13 mouse cellular contexts compared by ENCODE assay signal in the genomic region with DNA sequence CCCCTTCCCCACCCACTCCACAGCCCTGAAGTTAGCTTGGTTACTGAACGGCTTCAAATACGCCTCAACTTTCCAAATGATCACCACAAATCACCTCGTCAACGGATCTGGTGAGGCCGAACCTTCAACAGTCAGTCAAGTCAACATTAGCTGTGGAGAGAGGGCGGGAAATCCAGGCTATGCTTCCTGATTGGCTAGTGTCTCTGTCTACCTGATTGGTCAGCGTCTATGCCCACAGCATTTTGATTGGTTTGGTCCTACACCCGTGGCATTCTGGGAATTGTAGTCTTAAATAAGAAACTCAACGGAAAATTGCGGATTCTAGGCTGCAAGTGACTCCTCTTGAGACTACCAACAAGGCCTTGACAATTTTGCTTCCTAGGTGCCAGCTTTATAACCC. TPM values are rescaled to one million over a fixed set of nuclear protein-coding genes. Genes with fewer than 3 reads are reported as not detected.
A peak's percentile ranks its signal among the peaks of the same experiment; 100 is the strongest.
DNase-seq lines count a peak whose midpoint lies in the region; ATAC-seq lines count a peak whose summit lies in the region.
"Had no signal": no experiment of that assay in that cellular context is flagged by ENCODE, and none has a peak within 500 bp of the region (broad histone marks: within the 10 kb centered on the region; RNA-seq: fewer than 3 reads in every experiment).

A gene (minus strand): TSS at position 133 of the 400 bp plus-strand sequence.

- H3K36me3 ChIP-seq in kidney, embryonic 15.5 days: no peaks in the 10 kb centered on the region
- H3K36me3 ChIP-seq: lung, embryonic 15.5 days had no signal

- no peak within 1 kb of the TSS for H3K9ac ChIP-seq in kidney, embryonic 15.5 days
- H3K9ac ChIP-seq: lung, embryonic 15.5 days had no signal

- ATAC-seq in kidney, embryonic 15.5 days (replicated peaks; ENCODE audit: low FRiP score): peak; percentile 43; the same call in 1 of the 2 replicates
- ATAC-seq in megakaryocyte, adult 5-6 weeks (ENCODE audit: poor library complexity, severe bottlenecking): peak; percentile 60

- no peak within 1 kb of the TSS for H3K4me3 ChIP-seq in kidney, embryonic 15.5 days (replicated peaks)
- H3K4me3 ChIP-seq: lung, embryonic 15.5 days had no signal

- H3K4me1 ChIP-seq in kidney, embryonic 15.5 days: no peaks in the 10 kb centered on the region
- H3K4me1 ChIP-seq: lung, embryonic 15.5 days had no signal

- H3K27me3 ChIP-seq in kidney, embryonic 15.5 days: no peaks in the 10 kb centered on the region
- H3K27me3 ChIP-seq: lung, embryonic 15.5 days had no signal

- H3K4me2 ChIP-seq in kidney, embryonic 15.5 days: no peak within 1 kb of the TSS
- H3K4me2 ChIP-seq: lung, embryonic 15.5 days had no signal

- DNase-seq in kidney, postnatal 25 days: no peak
- peak; percentile 52 for DNase-seq in CD4-positive helper T cell, adult 2 months (ENCODE audit: low read depth, low spot score)
- DNase-seq in MN1 (ENCODE audit: low spot score): peak; percentile 9
- no peak for DNase-seq in frontal cortex, postnatal 25 days (ENCODE audit: low spot score in 2 of 2)
- no peak for DNase-seq in spleen, postnatal 36 days (ENCODE audit: low spot score in 2 of 2)
- DNase-seq in layer of hippocampus, adult 9-10 months (ENCODE audit: low spot score): no peak
- DNase-seq: cerebellum, adult 2 months; heart, postnatal 4 days had no signal

- H3K9me3 ChIP-seq in kidney, embryonic 15.5 days (replicated peaks): no peaks in the 10 kb centered on the region
- H3K9me3 ChIP-seq: lung, embryonic 15.5 days had no signal

- WGBS in kidney, embryonic 15.5 days: 82% methylated on average over 10 of the region's 10 CpGs

- H3K27ac ChIP-seq in kidney, embryonic 15.5 days: no peak within 1 kb of the TSS
- H3K27ac ChIP-seq: lung, embryonic 15.5 days had no signal

RNA-seq across cellular contexts. Expression of the gene that starts here (rescaled TPM):
- 0.48 TPM in 1 of 2 replicates, not detected in the other for polyA plus RNA-seq in kidney, embryonic 15.5 days (2015; fragmentation: Nextera tagmentation; extraction: Ambion mirVana)
- total RNA-seq in megakaryocyte, adult 5-6 weeks (2015): 0.41 and 0.42 TPM in 2 replicates
- not detected in 2 replicates for total RNA-seq in megakaryocyte, adult 5-6 weeks (2017)
- total RNA-seq: gastrocnemius, adult 18-20 months; heart, postnatal 4 days; layer of hippocampus, postnatal 10 days had no signal
- polyA plus RNA-seq: cerebellum, adult 2 months had no signal

Comparison
In these comparisons a context has a peak if more than half of its experiments do, and no peak if none do; other contexts are left out.
1. Peak in ATAC-seq in kidney, embryonic 15.5 days; RNA of the gene not detected or under 1 TPM.
2. Peak in ATAC-seq in megakaryocyte, adult 5-6 weeks; RNA of the gene not detected or under 1 TPM.
3. DNase-seq: peak in CD4-positive helper T cell, adult 2 months (single experiment) and MN1 (single experiment); none in kidney, postnatal 25 days (0 of 2), frontal cortex, postnatal 25 days (0 of 2), spleen, postnatal 36 days (0 of 2) and layer of hippocampus, adult 9-10 months (single experiment).